Mouse (Mus musculus): ENCODE data around the gene Lingo2.
"Not testable (repeated sequence)": the region's sequence is repeated elsewhere in the genome, so short reads cannot be mapped to it uniquely, and the experiment has no call there.

The Lingo2 gene

GRCm38 (mm10) chr4:35823322-35823870 lies 1128.2 kb downstream of the Lingo2 start:
- no peak for DNase-seq

GRCm38 (mm10) chr4:35820701-35821100 lies 1130.8 kb downstream of the Lingo2 start:
- DNase-seq = no peak

- no peak for DNase-seq
Measured at GRCm38 (mm10) chr4:35814698-35815097, 1136.8 kb downstream of the Lingo2 start.

- no peak for DNase-seq
Measured at GRCm38 (mm10) chr4:35807497-35808210, 1143.9 kb downstream of the Lingo2 start.

GRCm38 (mm10) chr4:35806881-35807464 lies 1144.6 kb downstream of the Lingo2 start:
- DNase-seq = no peak

GRCm38 (mm10) chr4:35784255-35784921 lies 1167.2 kb downstream of the Lingo2 start:
- no peak for DNase-seq

- no peak for DNase-seq
Measured at GRCm38 (mm10) chr4:35770810-35771209, 1180.7 kb downstream of the Lingo2 start.

- DNase-seq = no peak
Measured at GRCm38 (mm10) chr4:35766905-35767304, 1184.6 kb downstream of the Lingo2 start.

- DNase-seq = no peak
Measured at GRCm38 (mm10) chr4:35761181-35761580, 1190.4 kb downstream of the Lingo2 start.

- DNase-seq = no peak
Measured at GRCm38 (mm10) chr4:35752121-35752860, 1199.3 kb downstream of the Lingo2 start.

- DNase-seq = no peak
Measured at GRCm38 (mm10) chr4:35746693-35747092, 1204.9 kb downstream of the Lingo2 start.

GRCm38 (mm10) chr4:35724774-35725173 lies 1226.8 kb downstream of the Lingo2 start:
- no peak for DNase-seq

GRCm38 (mm10) chr4:35704126-35704525 lies 1247.4 kb downstream of the Lingo2 start:
- no peak for DNase-seq

GRCm38 (mm10) chr4:35702661-35703060 lies 1248.9 kb downstream of the Lingo2 start:
- no peak for DNase-seq

- no peak for DNase-seq
Measured at GRCm38 (mm10) chr4:35695137-35695522, 1256.4 kb downstream of the Lingo2 start.

GRCm38 (mm10) chr4:35694360-35695136 lies 1257.0 kb downstream of the Lingo2 start:
- no peak for DNase-seq

GRCm38 (mm10) chr4:35690521-35690920 lies 1261.0 kb downstream of the Lingo2 start:
- DNase-seq = no peak

GRCm38 (mm10) chr4:35688498-35689240 lies 1262.9 kb downstream of the Lingo2 start:
- not testable (repeated sequence) for DNase-seq

All from lung, postnatal 36 days (tissue).